Mouse (Mus musculus): ENCODE data around the gene Grm1.

Gene Grm1

GRCm38 (mm10) chr10:10831141-10831540, 251.0 kb downstream of the Grm1 start:
- no peak for DNase-seq (ENCODE audit: low spot score)

DNA sequence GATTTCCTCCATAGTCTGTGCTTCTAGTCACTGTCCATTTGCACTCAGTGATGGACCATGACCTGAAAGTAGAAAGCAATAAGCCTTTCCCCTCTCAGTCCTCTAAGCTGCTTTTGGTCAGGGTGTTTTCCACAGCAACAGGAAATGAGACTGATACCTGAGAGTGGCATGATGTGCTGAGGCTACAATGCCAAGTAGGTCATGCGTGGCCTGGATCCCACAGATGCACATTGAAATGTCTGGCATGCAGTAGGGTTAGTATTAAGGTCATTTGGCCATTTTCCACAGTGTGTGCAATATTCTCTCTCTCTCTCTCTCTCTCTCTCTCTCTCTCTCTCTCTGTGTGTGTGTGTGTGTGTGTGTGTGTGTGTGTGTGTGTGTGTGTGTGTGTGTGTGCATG, 254.8 kb downstream of the Grm1 start:
- no peak for DNase-seq (ENCODE audit: low spot score)

DNA sequence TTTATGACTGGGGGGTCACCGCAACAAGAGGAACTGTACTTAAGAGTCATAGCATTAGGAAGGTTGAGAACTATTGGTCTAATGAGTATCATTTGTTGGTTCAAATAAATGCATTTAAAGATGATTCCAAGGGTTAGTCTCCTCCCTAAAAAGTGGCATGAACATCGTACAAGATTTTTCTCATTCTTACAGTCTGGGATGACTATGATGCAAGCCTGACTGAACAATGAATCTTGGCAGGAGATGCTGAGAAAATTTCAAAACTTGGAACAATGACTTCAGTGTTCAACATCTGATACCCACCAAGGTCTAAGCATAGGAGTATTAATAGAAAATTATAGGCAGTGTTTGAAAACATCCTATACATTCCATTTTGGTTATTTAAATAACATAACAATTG, 264.1 kb downstream of the Grm1 start:
- DNase-seq (ENCODE audit: low spot score): no peak

DNA sequence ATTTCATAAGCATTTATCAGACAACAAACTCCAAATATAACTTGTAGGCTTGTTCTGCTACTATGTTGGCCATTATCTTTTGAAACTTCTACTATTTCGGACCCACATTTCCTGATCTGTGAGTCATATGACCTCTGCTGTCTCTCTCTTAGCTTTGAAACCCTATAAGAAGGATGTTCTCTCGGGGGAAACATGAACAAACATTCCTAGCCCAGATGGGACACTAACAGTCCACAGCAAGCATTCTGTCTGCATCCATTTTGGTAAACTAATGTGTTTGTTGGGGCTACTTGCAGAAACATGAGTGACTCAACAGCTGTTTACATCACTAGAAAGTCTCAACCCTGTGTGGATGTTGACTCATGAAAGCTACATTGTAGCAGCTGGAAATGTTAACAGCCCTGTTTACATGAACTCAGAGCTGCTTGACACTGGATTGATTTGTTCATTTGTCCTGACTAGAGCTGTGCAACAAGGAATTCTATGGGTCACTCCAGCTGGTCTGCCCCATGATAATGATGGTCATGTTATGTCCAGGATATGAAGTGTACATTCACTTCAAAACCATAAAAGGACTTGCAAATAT, 267.4 kb downstream of the Grm1 start:
- no peak for DNase-seq (ENCODE audit: low spot score)

GRCm38 (mm10) chr10:10812750-10813711, 269.1 kb downstream of the Grm1 start:
- DNase-seq (ENCODE audit: low spot score): peak; percentile 24

GRCm38 (mm10) chr10:10809777-10810176, 272.4 kb downstream of the Grm1 start:
- DNase-seq (ENCODE audit: low spot score): no peak

GRCm38 (mm10) chr10:10795321-10795720, 286.8 kb downstream of the Grm1 start:
- no peak for DNase-seq (ENCODE audit: low spot score)

DNA sequence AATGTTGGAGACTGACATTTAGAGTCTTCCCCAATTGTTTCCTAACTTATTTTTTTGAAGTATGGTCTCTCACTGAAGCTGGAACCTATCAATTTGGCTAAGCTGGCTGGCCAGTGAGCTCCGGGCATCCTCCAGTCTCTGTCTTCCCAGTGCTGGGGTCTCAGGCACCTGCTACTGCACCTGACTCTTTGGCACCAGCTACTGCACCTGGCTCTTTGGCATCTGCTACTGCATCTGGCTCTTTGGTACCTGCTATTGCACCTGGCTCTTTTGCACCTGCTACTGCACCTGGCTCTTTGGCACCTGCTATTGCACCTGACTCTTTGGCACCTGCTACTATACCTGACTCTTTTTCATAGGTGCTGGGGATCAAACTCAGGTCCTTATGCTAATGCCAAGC, 291.7 kb downstream of the Grm1 start:
- no peak for DNase-seq (ENCODE audit: low spot score)

GRCm38 (mm10) chr10:10789967-10790366, 292.2 kb downstream of the Grm1 start:
- no peak for DNase-seq (ENCODE audit: low spot score)

GRCm38 (mm10) chr10:10787906-10788416, 294.2 kb downstream of the Grm1 start:
- no peak for DNase-seq (ENCODE audit: low spot score)

GRCm38 (mm10) chr10:10785122-10785521, 297.0 kb downstream of the Grm1 start:
- DNase-seq (ENCODE audit: low spot score): no peak

DNA sequence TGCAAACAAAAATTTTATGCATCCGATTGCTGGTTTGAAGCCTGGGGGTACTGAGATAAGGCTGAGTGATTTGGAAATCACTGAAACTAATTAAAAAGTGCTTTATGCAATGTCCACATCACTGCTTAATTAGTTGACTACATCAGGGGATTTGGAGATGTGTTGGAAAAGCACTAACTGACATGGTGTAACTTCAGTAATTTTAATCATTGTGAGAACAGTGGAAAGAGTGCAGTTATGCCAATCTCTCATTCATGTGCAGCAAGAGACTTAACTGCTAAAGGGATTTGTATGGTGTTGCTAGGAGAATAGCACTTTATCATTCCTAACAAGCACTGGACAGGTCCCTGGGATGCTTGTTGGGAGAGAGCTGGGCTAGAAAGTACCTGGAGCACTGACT, 307.3 kb downstream of the Grm1 start:
- no peak for DNase-seq (ENCODE audit: low spot score)

DNA sequence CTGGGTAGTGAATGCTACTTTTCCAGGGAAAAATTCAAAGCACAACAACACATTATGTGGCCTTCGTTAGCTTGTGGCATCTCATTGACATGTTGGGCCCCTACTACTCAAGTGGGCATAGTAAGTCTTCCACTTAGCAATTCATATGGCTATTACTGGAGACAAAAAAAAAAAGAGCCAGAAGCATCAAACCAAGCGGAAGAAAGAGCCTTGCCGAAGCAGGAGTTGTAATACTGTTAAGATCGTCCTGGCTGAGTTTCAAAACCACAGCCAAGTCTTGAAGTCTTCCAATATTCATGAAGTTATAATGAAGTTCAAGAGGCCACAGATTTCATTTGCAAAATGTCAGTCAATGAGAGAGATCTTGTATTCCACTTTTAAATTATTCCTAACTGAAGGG, 319.1 kb downstream of the Grm1 start:
- no peak for DNase-seq (ENCODE audit: low spot score)

DNA sequence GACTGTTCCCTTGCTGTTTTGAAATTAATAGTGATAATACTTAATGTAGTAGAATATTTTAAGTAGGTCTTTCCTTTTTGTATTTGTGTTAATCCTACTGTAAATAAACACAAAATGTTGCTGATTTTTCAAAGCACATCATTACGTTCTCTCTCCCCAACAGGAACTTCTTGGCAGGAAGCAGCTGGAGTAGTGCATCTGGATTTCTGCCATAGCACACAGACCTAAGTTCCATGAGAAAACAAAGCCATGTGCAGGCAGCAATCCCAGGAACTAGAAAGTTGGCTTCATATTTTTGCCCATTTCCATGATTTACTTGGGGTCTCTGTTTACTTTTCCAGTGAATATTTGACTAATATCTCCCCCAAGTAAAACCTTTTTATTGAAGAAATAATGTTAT, 320.9 kb downstream of the Grm1 start:
- no peak for DNase-seq (ENCODE audit: low spot score)

DNA sequence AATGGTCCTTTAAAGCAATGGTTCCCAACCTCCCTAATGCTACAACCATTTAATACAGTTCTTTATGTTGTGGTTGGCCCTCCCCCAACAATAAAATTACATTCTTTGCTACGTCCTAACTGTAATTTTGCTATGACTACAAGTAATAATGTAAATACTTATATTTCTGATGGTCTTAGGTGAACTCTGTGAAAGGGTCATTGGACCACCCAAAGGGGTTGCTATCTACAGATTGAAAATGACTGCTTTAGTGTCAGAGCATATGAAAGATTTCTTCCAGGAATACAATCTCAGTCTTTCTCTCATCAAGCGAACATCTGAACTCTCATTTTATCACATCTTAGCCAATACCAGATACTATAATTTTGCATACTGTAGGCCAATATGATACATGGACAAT, 321.4 kb downstream of the Grm1 start:
- no peak for DNase-seq (ENCODE audit: low spot score)

DNA sequence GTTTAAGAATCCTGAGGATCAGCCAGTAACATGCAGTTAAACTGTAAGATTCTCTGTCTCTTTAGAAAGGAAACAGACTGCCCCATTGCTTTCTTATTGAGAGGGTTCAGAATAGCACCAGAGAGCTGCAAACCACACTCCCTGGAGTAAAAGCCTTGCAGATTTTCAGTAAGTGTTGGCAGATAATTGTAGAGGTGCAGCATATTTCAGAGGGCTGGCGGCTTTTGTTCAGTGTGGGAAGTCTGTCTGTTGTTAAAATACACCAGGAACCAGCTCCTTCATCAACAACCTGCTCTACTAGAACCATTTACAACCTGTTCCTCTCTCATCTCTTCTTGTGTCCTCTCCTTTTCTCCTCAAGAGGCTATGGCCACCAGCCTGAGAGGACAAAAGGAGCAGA, 331.1 kb downstream of the Grm1 start:
- DNase-seq (ENCODE audit: low spot score): peak; percentile 3

- DNase-seq (ENCODE audit: low spot score): no peak
Observed at GRCm38 (mm10) chr10:10744097-10744496, 338.1 kb downstream of the Grm1 start.

GRCm38 (mm10) chr10:10742172-10742571, 340.0 kb downstream of the Grm1 start:
- DNase-seq (ENCODE audit: low spot score): no peak

GRCm38 (mm10) chr10:10741314-10741713, 340.8 kb downstream of the Grm1 start:
- no peak for DNase-seq (ENCODE audit: low spot score)

- DNase-seq (ENCODE audit: low spot score): no peak
Observed at GRCm38 (mm10) chr10:10740729-10741128, 341.4 kb downstream of the Grm1 start.

GRCm38 (mm10) chr10:10737041-10737681, 345.0 kb downstream of the Grm1 start:
- peak; percentile 61 for DNase-seq (ENCODE audit: low spot score)

DNA sequence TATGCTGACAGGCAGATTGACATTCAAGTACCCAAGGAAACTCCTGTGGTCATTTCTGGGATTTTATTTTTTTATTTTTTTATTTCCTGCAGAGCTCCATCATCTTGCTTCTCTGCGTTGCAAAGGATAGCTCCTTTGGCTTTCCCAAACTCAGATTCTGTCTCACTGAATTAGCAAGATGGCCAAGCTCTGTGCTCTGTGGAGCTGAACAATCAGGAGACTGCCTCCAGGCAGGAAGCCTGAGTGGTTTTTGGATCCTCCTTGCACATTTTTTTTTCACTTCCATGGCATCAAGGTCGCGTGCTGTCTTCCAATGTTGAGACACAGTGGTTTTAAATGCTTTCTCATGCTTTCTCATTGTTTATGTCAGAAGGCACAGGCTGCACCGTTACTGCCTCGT, 347.6 kb downstream of the Grm1 start:
- no peak for DNase-seq (ENCODE audit: low spot score)

- DNase-seq (ENCODE audit: low spot score): no peak
Observed at GRCm38 (mm10) chr10:10733092-10733491, 349.1 kb downstream of the Grm1 start.

All from layer of hippocampus, adult 9-10 months (tissue).